Mouse (Mus musculus) inflammation-experienced regulatory T-cells, adult 6 months (primary cell): ENCODE measurements around the gene Gja4. TPM values are rescaled to one million over a fixed set of nuclear protein-coding genes. Genes with fewer than 3 reads are reported as not detected.

Source experiments
- ATAC-seq: one replicate; pipeline ENCODE4 v1.8.0; 2017
- polyA plus RNA-seq, 3 experiments: library from polyadenylated mRNA; unstranded; fragments of 100-300 nt; shearing (Covaris generic); gene quantifications; one replicate each; pipeline ENCODE4 v1.2.1; 2017

Gene Gja4
- polyA plus RNA-seq, 3 experiments from 2014 or later: 0.27 TPM; not detected in 2

DNA sequence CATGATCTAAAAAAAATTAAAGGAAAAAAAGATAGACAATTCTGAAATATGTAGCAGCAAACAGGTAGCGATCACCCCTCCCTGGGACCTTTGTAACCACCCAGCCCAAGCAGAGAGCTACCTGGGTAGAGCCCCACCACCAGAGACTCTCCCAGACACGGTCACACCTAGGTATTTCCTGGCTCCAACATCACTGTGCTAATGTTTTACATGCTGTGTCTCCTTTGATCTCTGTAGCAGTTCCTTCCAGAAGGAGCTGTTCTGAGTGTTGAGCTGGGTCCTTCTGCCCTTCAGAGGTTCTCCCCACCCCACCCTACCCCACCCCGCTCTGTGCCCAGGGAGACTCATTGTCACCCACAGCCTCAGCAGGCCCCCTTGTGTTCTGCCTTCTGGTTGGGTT is 9.8 kb upstream of the Gja4 start:
- ATAC-seq: no peak

DNA sequence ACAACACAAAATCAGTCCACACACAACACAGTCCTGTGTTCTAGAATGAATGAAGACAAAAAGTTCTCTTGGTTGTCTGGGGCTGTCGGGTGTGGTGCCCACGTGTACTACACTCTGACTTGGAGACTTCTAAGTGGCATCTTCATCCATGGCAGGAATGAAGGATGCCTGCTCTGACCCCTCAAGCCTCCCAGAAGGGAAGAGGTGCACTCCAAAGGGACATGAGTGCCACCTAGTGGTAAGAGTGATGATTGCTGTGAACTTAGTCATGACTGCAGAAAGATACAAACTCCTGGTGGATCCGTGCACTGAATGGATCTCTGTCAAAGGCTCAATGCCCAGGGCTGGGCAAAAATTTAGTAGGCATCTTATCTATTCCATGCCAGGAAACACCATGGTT is 5.8 kb upstream of the Gja4 start:
- no peak for ATAC-seq

DNA sequence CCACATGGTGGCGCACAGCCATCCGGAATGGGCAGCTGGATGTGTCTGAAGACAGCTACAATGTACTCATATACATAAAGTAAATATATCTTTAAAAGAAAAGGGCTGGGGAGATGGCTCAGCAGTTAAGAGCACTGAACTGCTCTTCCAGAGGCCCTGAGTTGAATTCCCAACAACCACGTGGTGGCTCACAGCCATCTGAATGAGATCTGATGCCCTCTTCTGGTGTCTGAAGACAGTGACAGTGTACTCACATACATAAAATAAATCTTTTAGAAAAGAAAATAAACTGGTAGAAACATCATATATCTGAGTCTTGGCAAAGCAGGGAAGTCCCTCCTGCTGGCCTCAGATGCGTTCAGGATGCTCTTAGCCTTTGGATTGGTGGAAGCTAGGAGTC is 3.3 kb upstream of the Gja4 start:
- ATAC-seq: no peak

DNA sequence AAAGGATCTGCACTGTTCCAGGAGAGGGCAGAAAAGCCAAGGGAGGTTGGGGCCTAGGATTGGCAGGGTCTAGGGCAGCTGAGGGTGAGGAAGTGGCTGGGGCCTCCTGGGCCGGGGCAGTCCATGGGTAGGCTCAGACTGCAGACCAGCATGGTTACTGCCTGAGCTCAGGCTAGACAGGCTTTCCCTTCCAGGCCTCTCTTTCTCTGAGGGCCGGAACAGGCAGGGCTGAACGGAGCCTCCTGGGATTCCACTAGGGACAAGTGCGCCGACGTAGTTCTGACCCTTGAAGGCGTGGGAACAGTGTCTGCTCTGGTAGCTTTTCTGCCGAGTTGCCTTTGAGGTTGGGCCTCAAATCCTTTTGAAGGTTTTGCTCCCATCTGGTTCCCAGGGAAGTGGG is 1.9 kb upstream of the Gja4 start:
- ATAC-seq: no peak

DNA sequence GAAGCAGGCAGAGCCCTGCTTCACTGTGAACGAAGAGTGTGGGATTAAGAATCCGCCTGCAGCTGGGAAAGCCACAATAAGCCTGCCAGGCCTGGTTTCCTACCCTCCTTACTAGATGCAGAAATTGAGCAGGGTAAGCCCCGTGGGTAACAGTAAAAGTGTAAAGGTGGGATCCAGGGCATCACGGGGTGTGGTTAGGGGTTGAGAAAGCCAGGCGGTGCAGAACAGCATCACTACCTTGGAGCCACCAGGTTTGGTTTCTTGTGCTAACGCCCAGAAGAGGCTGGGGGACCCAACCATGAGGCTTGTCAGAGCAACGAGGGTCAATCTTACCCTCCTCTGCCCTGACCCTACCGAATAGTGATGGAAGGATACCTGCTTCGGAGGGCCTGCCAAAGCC is 746 bp upstream of the Gja4 start:
- ATAC-seq: no peak

DNA sequence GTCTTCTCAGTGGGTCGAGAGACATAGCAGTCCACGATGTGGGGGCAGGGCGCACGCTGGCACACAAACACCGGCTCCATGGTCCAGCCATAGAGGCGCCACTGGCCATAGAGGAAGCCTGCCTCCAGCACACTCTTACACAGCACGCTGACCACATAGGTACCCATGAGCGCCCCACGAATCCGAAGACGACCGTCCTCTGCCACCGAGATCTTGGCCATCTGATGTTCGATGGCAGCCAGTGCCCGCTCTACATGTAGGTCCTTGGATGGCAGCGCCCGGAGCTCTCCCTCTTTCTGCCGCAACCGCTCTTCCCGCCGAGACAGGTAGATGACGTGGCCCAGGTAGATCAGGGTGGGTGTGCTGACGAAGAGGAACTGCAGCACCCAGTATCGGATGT is 1.5 kb downstream of the Gja4 start:
- ATAC-seq: no peak

DNA sequence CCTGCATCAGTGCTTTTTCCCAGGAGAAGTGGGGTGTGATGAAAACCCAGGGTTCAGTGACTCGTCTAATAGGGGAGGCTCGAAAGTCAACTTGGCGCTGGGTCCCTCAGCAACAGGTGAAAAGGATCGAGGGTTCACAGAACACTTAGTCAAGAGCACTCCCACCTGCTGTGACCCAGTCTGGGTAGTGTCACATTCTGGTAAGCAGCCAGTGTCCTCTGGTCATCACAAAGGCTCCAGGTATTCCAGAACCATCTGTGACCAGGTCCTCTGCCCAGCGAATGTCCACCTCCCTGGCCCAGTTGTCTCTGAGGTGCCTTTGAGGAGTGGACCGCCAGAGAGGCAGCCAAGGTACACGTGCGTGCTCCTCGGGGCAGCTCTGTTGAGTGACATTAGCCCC is 2.3 kb downstream of the Gja4 start:
- ATAC-seq: no peak

DNA sequence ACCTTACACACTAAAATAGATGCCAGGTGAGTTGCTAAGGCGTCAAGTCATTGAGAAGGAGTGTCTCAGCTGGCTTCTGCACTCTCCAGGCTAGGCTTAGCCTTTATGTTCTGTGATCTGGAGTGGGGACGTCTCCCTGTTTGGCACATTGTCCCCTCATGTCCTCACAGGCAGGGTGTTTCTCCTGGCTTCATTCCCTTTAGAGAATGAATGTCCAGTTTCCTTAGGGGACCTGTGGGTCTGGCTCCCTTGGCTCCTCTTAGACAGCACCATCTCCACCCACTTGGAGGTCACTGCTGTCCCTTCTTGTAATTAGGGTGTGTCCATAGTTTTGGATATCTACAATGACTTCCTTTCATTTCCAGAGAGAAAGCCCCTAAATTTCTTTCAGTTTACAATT is 6.9 kb downstream of the Gja4 start:
- no peak for ATAC-seq

DNA sequence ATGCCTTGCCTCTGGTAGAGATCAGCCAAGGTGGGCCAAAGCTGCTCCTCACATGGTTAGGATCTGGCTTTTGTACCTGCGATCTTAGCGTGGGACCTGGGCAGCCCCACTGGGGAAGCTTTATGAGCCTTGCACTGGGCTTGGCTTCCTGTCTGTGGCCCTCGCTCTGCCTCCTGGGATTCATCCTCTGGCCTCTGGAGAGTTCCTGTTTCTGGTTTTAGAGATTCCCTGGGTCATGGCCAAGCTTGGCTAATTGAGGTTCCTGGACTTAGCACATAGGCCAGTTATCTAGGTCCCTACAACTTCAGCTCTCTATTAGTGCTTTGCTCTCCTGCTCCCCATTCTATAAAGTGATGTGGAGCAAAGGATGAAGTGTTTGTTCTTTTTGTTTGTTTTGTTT is 10.0 kb downstream of the Gja4 start:
- ATAC-seq: no peak

DNA sequence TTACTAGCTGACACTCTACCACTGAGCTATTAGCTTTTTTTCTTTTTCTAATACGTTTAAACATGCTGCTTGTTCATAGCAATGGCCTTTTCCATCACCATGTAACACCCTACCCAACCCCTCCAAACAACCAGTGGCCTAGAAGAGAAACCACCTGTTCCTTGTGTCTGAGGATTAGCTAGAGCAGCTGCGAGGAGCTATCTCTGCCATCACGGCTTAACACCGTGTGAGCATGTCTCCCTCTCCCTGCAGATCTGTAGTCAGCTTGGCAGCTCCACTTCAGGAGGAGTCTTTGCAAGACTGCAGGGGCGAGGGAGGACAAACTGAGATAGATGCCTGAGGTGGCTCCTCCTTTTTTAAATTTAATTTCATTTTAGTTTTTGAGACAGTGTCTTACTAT is 13.3 kb downstream of the Gja4 start:
- no peak for ATAC-seq

DNA sequence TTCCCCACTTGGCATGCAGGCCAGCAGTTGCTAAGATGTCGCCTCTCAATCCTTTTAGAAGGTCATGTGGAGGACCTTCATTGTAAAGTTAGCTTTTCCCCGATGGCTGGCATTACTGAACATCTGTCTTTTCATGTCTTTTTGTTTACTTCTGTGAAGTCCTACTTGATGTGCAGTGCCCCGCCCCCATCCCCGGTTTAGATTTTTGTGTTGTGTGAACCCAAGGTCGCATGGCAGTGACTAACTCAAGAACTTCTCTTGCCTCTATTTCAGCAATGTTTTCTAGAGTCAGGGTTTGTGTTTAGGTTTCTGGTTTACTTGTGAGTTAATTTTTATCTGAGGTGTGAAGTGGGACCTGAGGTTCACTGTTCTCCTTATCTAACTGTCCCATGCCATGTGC is 21.2 kb downstream of the Gja4 start:
- no peak for ATAC-seq

DNA sequence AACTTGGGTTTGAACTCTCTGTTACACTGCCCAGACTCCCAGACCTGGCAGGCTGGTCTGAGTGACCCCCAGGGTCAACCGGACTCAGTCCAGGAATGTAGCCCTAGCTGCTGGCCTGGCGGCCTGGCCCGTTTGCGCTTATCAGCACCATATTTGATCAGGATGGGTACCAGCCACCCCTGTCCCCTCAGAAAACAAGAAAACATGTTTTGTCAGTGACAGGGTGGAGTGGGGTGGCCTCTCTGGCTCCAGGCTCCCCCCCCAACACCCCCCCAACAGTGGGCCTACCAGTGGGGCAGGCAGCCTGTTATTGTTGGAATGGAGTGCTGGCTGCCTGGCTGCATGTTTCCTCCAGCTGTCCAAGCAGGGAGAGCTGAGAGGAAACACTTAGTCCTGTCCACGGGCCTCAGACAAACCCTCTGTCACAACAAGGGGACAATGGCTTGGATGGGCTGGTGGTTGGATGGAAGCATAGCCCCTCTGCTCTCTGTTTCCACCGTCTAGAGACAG is 24.7 kb downstream of the Gja4 start:
- ATAC-seq: no peak

DNA sequence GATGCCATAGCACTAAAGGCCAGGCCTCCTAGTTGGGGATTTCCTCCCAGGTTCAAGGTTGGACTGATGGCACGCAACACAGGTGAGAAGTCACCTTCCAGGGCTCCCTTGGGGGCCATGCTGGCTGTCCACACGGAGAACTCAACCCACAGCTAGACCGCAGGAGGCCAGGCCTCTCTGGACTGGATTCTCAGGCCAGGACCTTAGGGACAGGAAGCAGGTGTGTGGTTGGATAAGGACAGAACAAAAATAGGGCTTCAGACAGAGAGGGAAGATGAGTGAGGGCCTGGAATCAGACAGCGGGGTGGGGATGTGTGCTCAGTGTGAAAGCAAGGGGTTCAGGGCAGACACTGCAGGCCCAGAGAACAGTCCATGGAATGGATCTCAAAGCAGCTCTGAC is 26.9 kb downstream of the Gja4 start:
- ATAC-seq: no peak

DNA sequence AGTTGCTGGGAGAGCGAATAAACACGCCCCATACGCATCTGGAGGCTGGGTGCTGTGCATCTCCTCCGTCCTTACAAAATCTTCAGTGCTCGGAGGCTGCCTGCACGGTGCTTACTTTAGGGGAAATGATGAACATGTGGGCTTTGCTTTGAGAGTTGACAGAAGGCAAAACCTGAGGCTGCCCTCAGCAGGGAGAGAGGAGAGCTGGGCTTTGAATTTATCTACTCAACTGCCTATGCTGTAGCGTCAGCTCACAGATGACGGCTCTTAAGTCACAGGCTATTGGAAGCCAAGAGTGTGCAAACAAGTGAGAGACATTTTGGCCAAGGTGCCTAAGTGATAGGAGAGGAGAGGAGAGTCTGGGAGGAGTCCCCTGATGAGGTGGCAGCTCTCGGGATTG is 34.6 kb downstream of the Gja4 start:
- ATAC-seq: no peak

DNA sequence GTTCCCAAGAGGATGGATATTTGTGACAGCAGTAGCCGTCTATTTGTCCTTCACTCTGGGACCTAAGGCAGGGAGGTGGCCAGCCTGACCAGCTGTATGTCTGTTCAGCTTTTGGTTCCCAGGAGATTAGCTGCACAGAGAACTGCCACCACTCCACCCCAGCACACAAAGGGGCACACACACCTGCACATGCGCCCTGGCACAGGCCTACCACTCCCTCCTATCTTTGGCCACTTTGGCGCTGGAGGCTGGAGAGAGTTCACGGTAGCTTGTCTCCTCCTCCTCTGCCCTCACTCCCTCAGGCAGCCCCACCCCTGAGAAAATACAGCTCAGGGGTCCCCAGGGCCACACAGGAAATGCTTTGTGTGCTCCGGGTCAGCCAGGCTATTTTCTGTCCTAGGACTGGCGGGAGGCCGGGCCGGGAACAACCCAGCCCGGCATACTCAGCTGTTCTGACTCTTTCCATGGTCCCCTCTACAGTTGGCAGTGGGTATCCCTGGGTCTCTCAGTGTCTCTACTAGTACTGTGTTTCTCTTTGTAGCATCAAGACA is 35.3 kb downstream of the Gja4 start:
- no peak for ATAC-seq

DNA sequence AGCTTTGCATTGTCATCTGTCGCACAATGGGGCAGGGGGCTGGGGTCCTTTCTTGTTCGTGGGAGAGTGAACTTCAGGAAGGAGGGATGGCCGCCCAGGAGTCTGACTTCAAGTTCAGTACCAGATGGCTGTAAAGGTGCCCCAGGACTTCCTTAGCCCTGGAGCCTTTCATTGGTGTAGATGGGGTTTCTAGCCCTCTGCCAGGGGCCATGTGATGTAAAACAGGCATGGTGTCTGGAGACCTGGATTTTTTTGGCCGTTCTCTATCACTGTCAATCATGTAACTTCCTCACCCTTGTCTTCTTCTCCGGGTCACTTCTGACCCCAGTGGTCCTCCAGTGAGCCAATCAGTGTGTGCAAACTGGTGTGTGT is 49.7 kb downstream of the Gja4 start:
- ATAC-seq: no peak

DNA sequence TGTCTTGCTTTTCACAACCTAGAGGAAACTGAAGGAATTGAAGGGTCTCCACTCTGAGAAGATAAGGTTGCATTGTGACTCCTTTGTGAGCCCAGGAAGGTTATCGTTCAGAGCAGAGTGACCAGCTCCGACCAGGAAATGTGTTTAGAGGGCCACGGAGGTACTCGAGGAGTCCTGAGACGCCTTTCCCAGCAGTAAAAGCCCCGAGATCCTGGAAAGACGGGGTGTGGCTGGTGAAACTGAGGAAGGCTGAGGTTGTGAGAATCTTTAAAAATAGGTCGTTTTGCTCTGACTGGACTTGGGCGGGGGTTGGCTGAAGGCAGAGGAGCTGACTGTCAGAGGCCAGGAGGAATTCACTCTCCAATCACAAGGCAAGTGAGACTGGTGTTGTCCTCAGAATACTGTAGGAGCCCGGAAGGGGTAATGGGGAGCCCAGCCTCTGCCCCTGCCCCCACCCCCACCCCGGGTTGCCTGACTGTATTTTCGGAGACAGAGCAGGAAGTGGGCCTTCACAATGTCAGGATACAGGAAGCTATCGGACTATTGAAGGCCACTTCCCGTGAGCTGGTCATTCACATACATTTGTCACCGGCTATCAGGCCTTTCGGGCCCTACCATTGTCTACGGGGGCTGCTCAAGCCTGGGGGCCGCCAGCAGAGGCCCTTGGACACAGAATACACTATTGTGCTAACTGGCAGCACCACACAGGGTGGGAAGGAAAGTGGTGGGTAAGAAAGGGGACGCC is 50.2 kb downstream of the Gja4 start:
- ATAC-seq: no peak

DNA sequence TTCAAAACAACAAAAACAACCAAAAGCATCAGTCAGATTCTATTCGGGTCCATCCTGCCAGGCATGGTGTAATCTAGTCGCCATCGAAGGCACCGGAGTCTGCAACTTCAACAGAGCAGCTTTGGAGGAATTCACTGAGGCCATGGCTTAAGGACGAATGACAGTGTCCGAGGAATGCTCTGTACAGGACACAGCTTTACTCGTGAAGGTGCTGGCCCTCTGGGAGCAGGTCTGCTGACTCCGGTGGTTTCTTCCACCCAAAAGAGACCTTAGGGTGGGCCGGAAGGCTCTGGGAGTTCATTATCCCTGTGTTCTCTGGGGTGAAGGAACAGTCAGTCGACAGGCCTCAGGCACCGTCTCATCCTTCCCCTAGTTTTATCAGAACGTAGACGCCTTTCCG is 52.2 kb downstream of the Gja4 start:
- no peak for ATAC-seq

Other genes with a start within 250 kb of the Gja4 start
- 10 to 100 TPM; 11.2 to 30.7 (median 15.2) TPM for gene Zmym6, start 236.7 kb downstream of the Gja4 start, polyA plus RNA-seq
- 10 to 100 TPM; 12.0 to 23.9 (median 19.0) TPM for gene Tmem35b, start 190.3 kb downstream of the Gja4 start, polyA plus RNA-seq
- gene Dlgap3, start 144.8 kb downstream of the Gja4 start, polyA plus RNA-seq: not detected
- 10 to 100 TPM; 36.7 to 50.5 (median 49.6) TPM for gene Smim12, start 70.3 kb downstream of the Gja4 start, polyA plus RNA-seq
- gene Gjb3, start 16.8 kb upstream of the Gja4 start, polyA plus RNA-seq: under 1 TPM in 1 of 3 experiments, not detected in 2; 0.20 TPM
- not detected for gene Gjb4, start 40.0 kb upstream of the Gja4 start, polyA plus RNA-seq
- not detected for gene Gjb5, start 44.1 kb upstream of the Gja4 start, polyA plus RNA-seq